Mouse (Mus musculus) urinary bladder, adult 18-20 months (tissue): ENCODE measurements around the gene Palm2.
A peak's percentile ranks its signal among the peaks of the same experiment; 100 is the strongest.

Experiments used
- DNase-seq, 2 experiments: peaks; one replicate each; pipeline ENCODE4 v3.0.0; 2022; ENCODE audit warnings: low spot score in 2 of 2, mixed read lengths in 2 of 2

Gene Palm2

GRCm38 (mm10) chr4:57670813-57671469, 236.9 kb downstream of the Palm2 start:
- peak in 1 of 2 experiments; percentile 56 for DNase-seq

DNA sequence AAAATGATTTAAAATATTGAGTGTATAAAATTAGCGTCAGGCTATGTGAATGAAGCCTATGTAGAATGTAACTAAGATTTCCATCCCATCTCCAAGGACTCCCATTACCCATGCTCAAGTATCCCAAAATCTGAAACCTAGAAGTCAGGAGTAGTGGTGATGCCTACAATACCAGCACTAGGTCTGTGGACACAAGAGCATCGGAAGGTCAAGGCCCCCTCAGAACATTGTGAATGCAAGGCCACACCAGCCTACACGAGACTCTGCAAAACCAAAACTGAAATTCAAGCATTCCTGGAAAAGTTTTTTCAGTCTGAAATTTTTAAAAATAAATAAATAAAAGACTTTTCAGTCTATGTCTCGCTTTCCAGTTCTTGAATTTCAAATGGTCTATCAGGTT, 238.5 kb downstream of the Palm2 start:
- DNase-seq = no peak

- peak; percentile 76 to 81 for DNase-seq
These were observed 239.2 kb downstream of the Palm2 start for GRCm38 (mm10) chr4:57672996-57673906.

- DNase-seq = no peak
These were observed 240.3 kb downstream of the Palm2 start for GRCm38 (mm10) chr4:57674351-57674750.

DNA sequence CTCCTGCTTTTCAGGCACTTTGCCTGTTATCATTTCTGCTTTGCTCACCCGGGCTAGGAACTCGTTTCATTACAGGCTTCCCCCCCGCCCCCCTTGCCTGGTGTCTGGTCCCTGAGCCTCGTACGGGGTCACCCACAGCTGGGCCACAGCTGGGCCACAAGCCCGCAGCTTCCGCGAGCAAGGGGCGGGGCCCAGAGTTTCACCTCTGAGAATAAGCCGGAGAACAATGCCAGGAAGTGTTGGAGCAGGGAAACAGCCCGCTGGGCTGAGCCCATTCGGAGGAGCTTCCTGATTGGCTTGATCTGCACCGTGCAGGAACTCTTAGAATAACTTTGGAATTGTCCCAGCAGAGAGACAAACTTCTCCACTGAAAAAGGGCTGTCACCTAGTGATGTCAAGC, 241.3 kb downstream of the Palm2 start:
- DNase-seq = peak in 1 of 2 experiments; percentile 22

DNA sequence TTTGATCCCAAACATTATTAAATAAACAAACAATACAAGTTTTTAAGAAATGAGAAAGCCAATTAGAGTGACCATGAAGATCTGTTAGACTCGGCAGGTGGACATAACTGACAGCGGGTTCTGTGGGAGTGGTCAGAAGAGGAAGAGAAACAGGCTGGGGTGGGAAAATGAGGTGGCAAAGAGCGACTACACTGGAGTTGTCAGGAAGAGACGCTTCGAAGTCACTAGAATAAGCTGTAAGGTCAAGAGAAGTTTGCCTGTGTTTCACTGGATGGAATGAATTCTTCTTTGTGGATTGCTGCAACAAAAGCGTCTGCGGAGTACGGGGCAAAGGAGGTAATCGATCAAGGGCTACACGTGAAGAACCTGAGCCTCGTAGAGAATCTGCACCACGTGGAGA, 243.9 kb downstream of the Palm2 start:
- no peak for DNase-seq

- DNase-seq = no peak
These were observed 245.0 kb downstream of the Palm2 start for GRCm38 (mm10) chr4:57678991-57679457.

DNA sequence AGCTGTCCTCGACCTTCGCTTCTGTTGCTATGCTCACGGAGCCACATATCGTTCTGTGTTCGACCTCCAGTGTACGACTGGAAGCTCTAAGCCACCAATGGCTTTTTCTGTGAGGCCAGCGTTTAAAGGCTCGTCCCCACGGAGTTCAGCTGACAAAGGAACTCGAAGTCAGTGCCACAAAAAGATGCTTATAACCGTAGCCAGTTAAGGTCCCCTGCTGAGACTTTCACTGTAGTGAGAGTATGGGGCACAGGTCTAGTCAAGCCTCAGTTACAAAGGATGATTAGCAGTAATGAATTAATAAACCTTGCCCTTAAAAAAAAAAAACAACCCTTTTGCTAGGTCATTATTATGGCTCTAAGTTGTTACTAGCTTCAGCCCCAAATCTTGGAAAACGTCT, 246.1 kb downstream of the Palm2 start:
- no peak for DNase-seq

- DNase-seq = no peak
These were observed 247.5 kb downstream of the Palm2 start for GRCm38 (mm10) chr4:57681511-57681910.

GRCm38 (mm10) chr4:57682341-57682740, 248.3 kb downstream of the Palm2 start:
- no peak for DNase-seq

DNA sequence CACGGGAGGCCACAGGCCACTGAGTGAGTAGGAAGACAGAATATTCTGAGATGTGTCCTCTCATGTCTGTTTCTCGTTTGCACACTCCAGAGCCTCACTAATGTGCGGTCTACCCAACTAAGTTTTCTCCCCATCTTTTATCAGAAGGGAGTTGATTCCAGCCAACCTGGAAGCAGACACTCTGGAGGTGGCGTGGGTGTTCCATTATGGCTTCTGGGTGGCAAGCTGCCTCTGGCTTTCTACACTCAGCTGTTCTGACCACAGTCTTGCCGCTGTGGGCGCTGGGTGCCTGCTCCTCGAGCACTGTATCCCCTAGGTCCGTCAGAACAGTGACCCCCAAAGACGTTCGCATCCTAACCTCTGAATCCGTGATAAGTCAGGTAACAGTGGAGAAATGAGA, 248.9 kb downstream of the Palm2 start:
- no peak for DNase-seq

DNA sequence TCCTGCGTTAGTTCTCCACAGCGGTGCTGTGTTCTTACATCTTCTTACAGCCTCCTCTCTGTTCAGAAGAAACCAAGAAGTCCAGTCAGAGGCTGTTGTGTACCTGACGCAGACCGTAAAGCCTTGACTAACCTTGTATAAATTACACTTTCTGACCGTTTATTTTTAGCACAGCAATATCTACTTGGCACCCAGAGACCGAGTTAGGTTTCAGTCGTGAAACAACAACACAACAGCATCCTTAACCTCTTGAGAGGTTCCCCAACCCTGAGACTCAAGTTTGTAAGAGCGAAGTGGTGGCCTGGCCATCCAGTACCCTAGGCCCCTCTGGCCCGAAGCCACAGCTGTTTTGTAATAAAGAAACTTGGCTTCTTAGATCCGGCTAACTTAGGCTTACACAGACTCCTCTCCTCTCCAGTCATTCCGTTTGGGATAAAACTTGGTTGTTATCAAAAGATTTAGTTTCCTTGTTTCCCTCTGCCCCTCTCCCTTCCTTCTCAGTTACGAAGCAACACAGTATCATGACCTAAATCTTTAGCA, 250.7 kb downstream of the Palm2 start:
- DNase-seq = no peak

DNA sequence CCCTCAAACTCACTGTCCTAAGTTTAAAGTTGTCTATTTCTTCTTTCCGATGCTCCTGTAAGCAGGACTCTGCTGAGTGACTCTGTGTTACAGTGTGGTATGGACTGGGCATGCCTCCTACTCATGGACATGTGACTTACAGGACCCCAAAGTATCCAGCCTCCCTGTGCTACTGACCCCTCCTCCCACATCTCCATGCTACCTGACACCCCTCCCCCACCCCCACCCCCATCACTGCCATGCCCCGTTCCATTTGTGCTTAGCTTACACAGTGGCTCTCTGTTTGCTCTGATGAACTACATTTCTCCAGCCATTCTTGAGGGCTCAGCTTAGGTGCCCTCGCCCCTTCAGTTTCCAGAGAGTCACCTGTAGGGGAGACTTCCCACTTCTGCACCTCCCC, 252.7 kb downstream of the Palm2 start:
- no peak for DNase-seq

DNA sequence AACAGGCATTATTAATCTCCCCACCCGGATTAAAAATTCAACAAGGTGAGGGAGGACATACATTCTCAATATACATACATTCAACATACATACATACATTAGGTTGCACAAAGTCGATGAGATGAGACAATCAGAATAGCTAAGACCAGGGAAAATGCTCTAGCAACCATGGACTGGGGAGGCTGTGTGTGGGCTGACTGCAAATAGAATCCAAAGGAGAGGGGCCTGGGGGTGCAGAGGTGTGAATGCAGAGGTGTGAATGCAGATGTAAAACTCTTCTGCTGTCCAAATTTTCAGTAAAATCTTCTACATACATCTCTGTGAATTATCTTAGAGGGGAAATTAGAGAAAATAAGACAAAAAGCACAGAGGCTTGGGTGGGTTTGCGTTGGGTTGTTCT, 253.5 kb downstream of the Palm2 start:
- DNase-seq = no peak

GRCm38 (mm10) chr4:57688131-57688530, 254.1 kb downstream of the Palm2 start:
- no peak for DNase-seq

DNA sequence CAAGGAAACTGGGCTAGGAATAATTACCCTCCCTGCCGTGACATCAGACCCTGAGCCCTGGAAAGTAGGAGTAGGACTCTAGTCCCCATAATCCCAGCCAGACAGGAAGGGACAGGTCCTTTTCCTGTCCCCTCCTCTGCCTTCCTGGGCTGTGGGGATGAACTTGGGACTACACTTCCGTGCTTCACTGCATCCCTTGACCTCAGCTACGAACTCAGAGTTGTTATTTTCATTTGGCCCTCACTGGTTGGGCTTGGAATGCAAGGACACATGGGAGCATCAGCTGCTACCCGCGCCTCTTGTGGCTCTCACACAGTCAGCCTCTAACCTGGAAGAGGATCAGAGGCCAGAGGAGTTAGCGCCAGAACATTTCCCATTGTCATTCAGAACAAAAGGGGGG, 256.0 kb downstream of the Palm2 start:
- no peak for DNase-seq

GRCm38 (mm10) chr4:57690805-57691204, 256.8 kb downstream of the Palm2 start:
- no peak for DNase-seq

GRCm38 (mm10) chr4:57694356-57695136, 260.5 kb downstream of the Palm2 start:
- DNase-seq = no peak

GRCm38 (mm10) chr4:57696955-57697354, 262.9 kb downstream of the Palm2 start:
- DNase-seq = no peak

DNA sequence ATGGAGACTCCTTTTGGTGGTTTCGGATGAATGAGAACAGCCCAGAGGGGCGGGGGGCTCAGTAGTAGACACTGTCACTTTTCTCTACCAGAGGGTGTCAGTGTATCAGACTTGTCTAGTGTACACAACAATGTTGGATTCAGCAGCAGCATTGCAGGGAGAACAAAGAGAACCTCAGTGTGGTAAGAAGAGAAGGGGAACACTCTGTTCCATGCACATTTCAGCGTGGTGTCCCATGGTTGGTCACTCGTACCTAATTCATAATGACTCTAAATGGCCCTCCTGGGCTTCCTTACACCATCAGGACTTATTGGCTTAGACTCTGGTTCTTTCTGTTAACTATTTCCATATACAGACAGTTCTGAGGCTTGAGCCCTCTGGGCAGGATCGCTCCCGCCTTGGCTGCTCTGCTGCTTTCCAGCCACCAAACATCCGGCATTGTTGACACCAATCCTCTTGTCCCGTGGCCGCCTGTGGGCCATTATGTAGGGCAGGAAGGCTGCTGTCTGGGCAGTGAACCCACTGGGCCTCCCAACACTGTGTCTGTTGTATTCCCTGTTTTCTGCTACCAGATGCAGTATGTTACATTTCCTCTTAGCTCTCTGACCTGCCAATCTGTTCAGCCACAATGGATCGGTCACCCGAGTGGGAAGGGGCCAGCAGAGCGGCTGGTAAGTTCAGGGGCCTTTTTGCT, 264.0 kb downstream of the Palm2 start:
- DNase-seq = no peak

DNA sequence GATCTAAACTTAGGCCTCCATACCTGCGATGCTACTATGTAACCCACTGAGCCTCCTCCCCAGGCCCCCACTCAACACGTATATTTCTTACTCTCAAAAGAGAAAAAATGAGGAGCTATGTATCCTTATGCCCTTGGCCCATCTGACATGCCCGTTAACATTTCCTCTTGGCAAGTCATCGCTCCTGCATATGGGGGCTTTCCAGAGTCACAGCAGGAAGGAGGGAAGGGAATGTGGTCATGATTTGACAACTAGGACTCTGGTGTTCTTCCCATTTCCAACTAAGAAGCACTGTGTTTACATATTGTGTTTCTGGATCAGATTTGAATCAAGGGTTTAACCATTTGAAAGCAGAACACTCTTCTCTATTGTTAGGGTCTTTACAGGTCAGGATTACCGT, 267.5 kb downstream of the Palm2 start:
- no peak for DNase-seq
